Mouse (Mus musculus) CD4-positive, CD25-positive, alpha-beta regulatory T cell, adult 2 months (primary cell): ENCODE results near the gene Pitpna.

Source experiments
- DNase-seq: peaks from one replicate; pipeline ENCODE4 v3.0.0-alpha.2; 2012; ENCODE audit warnings: low read depth, low spot score

Gene Pitpna

GRCm38 (mm10) chr11:75631561-75632225, 43.8 kb downstream of the Pitpna start:
- peak; percentile 57 for DNase-seq

- no peak for DNase-seq
Observed at GRCm38 (mm10) chr11:75632921-75633320, 45.0 kb downstream of the Pitpna start.

GRCm38 (mm10) chr11:75634801-75635200, 46.9 kb downstream of the Pitpna start:
- no peak for DNase-seq

- no peak for DNase-seq
Observed at GRCm38 (mm10) chr11:75635315-75635714, 47.4 kb downstream of the Pitpna start.

GRCm38 (mm10) chr11:75643323-75643722, 55.4 kb downstream of the Pitpna start:
- no peak for DNase-seq

GRCm38 (mm10) chr11:75644684-75645083, 56.8 kb downstream of the Pitpna start:
- no peak for DNase-seq

- no peak for DNase-seq
Observed at GRCm38 (mm10) chr11:75647681-75648211, 59.8 kb downstream of the Pitpna start.

- no peak for DNase-seq
Observed at GRCm38 (mm10) chr11:75649155-75649561, 61.3 kb downstream of the Pitpna start.

- no peak for DNase-seq
Observed at GRCm38 (mm10) chr11:75650311-75650710, 62.4 kb downstream of the Pitpna start, which contains the start of gene Myo1c. Gene Myo1c (plus strand): TSS chr11:75650504.

GRCm38 (mm10) chr11:75650958-75651425, 63.1 kb downstream of the Pitpna start:
- no peak for DNase-seq

GRCm38 (mm10) chr11:75651426-75652221, 63.7 kb downstream of the Pitpna start:
- DNase-seq = peak; percentile 80

- DNase-seq = peak; percentile 58
Observed at GRCm38 (mm10) chr11:75652222-75652941, 64.5 kb downstream of the Pitpna start.

- no peak for DNase-seq
Observed at GRCm38 (mm10) chr11:75652942-75653684, 65.2 kb downstream of the Pitpna start.

- peak; percentile 83 for DNase-seq
Observed at GRCm38 (mm10) chr11:75653781-75654470, 66.0 kb downstream of the Pitpna start.

- peak; percentile 62 for DNase-seq
Observed at GRCm38 (mm10) chr11:75654471-75655390, 66.8 kb downstream of the Pitpna start.

GRCm38 (mm10) chr11:75655621-75656545, 68.0 kb downstream of the Pitpna start:
- peak; percentile 76 for DNase-seq

GRCm38 (mm10) chr11:75656621-75657590, 69.0 kb downstream of the Pitpna start:
- peak; percentile 49 for DNase-seq
